Mouse (Mus musculus) limb, embryonic 14.5 days (tissue): ENCODE measurements around the gene Cntrob. TPM values are rescaled to one million over a fixed set of nuclear protein-coding genes. Genes with fewer than 3 reads are reported as not detected.

Experiments used
- ATAC-seq: fragments of 200-750 bp; cut with Nextera tagmentation; 2 replicates; pipeline ENCODE4 v1.8.0; 2017; ENCODE audit warnings: low read depth, moderate number of reproducible peaks, moderate TSS enrichment; ENCODE audit not compliant: low FRiP score
- DNase-seq: peaks from one replicate; pipeline ENCODE4 v3.0.0-alpha.2; 2015; ENCODE audit warnings: low spot score
- H3K27ac ChIP-seq: fragments of 300-500 bp; sonication (generic); replicated peaks from 2 replicates; pipeline ENCODE4 v1.5.1; 2014; ENCODE audit warnings: low read depth, mild to moderate bottlenecking, low read length, moderate library complexity, mixed read lengths
- H3K27me3 ChIP-seq: fragments of 300-500 bp; sonication (generic); 2 replicates; pipeline ENCODE4 v1.6.1; 2014; ENCODE audit warnings: low read length, mixed read lengths; ENCODE audit not compliant: control insufficient read depth, insufficient read depth
- H3K36me3 ChIP-seq: fragments of 300-500 bp; sonication (generic); 2 replicates; pipeline ENCODE4 v1.6.1; 2014; ENCODE audit warnings: mild to moderate bottlenecking, low read length, moderate library complexity, mixed read lengths; ENCODE audit not compliant: control insufficient read depth, insufficient read depth
- H3K4me1 ChIP-seq: fragments of 300-500 bp; sonication (generic); 2 replicates; pipeline ENCODE4 v1.6.1; 2014; ENCODE audit warnings: antibody characterized with exemption, low read length, mixed read lengths; ENCODE audit not compliant: control insufficient read depth, insufficient read depth
- H3K4me2 ChIP-seq: fragments of 300-500 bp; sonication (generic); replicated peaks from 2 replicates; pipeline ENCODE4 v1.6.1; 2014; ENCODE audit warnings: low read depth, mild to moderate bottlenecking, low read length, moderate library complexity; ENCODE audit not compliant: severe bottlenecking
- H3K4me3 ChIP-seq: fragments of 300-500 bp; sonication (generic); replicated peaks from 2 replicates; pipeline ENCODE4 v1.5.1; 2014; ENCODE audit warnings: low read length
- H3K9ac ChIP-seq: fragments of 300-500 bp; sonication (generic); 2 replicates; pipeline ENCODE4 v1.6.1; 2014; ENCODE audit warnings: mild to moderate bottlenecking, low read depth, low read length, moderate library complexity; ENCODE audit not compliant: severe bottlenecking
- H3K9me3 ChIP-seq: fragments of 300-500 bp; sonication (generic); 2 replicates; pipeline ENCODE4 v1.6.1; 2016; ENCODE audit warnings: low read length; ENCODE audit not compliant: control insufficient read depth
- POLR2A ChIP-seq: fragments of 200-500 bp; IDR thresholded peaks from 2 replicates; pipeline ENCODE4 v1.8.0; 2012; ENCODE audit warnings: inconsistent platforms, mild to moderate bottlenecking, moderate library complexity, borderline replicate concordance; ENCODE audit not compliant: insufficient read depth, insufficient read length; ENCODE audit errors: extremely low read depth
- WGBS: fragments of 180-500 bp; shearing (Covaris S2); extraction: QIAGEN DNeasy Blood & Tissue Kit; methylation state at CpG from one replicate; pipeline ENCODE4 v1.1.7; 2014; 5-methylcytosine and 5-hydroxymethylcytosine counted together
- polyA plus RNA-seq, 2 experiments: library from polyadenylated mRNA; depleted of rRNA in 1 of 2; stranded (reverse) in 1 of 2; unstranded in 1 of 2; fragments of >200 nt; fragmentation: Nextera tagmentation in 1 of 2; extraction: Ambion mirVana in 1 of 2; gene quantifications; 2 replicates each; pipeline versions ENCODE4 v1.2.1 to v1.2.3; 2012 to 2014

Gene Cntrob
- polyA plus RNA-seq, 2 experiments: 14.6 to 44.0 TPM

DNA sequence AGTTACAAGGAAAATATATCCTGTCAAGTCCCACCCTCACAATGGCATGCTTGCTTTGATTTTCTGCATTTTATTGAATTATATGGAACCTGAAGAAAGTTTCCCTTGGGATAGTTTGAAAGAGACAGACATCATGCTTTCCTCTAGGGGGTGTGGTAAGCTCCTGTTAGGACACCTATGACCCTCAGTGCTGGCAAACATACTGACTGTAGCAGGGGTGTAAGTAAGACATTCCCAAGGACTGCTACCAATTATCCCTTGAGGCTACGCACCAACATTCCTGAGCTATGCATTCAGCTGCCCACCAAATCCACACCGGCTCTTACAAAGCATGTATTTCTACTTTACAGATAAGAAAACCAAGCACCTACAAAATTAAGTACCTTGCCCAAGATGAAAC lies 38.9 kb upstream of the Cntrob start:
- Histone ChIP-seq H3K36me3 (peaks cover 70% of the 10 kb centered on the region), H3K4me2 (no peak overlapping the region), H3K9me3 (no peaks in the 10 kb centered on the region), H3K4me1 (peaks cover 31% of the 10 kb centered on the region), H3K27me3 (no peaks in the 10 kb centered on the region), H3K4me3 (no peak overlapping the region), H3K9ac (no peak overlapping the region), H3K27ac (no peak overlapping the region)
- no peak for ATAC-seq
- no peak for TF ChIP-seq POLR2A
- DNase-seq: peak; percentile 48
- WGBS: 41% methylated on average over 2 of the region's 2 CpGs

DNA sequence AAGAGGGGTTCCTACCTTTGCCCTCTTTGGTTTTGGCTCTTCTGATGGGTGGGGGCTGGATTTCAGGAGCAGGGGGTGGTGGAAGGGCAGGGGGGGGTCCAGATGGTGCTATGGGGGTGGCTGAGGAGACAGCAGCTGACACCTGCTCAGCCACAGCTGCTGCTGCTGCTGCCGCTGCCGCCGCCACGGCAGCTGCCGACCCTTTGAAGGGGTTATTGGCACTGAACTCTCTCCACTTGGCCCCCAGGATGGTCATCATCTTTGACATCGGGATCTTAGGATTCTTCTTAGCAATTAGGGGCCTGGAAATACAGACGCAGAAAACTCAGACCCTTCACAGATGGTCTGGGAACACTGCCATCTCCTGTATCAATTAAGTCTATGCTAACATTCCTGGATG lies 38.4 kb upstream of the Cntrob start:
- H3K4me3 ChIP-seq: no peak overlapping the region
- WGBS: 46% methylated on average over 7 of the region's 7 CpGs
- no peaks in the 10 kb centered on the region for H3K27me3 ChIP-seq
- DNase-seq (no peak), ATAC-seq (no peak)
- no peaks in the 10 kb centered on the region for H3K9me3 ChIP-seq
- peaks cover 75% of the 10 kb centered on the region for H3K36me3 ChIP-seq
- peaks cover 31% of the 10 kb centered on the region for H3K4me1 ChIP-seq
- H3K9ac ChIP-seq: no peak overlapping the region
- no peak overlapping the region for H3K4me2 ChIP-seq
- H3K27ac ChIP-seq: no peak overlapping the region
- no peak for TF ChIP-seq POLR2A

DNA sequence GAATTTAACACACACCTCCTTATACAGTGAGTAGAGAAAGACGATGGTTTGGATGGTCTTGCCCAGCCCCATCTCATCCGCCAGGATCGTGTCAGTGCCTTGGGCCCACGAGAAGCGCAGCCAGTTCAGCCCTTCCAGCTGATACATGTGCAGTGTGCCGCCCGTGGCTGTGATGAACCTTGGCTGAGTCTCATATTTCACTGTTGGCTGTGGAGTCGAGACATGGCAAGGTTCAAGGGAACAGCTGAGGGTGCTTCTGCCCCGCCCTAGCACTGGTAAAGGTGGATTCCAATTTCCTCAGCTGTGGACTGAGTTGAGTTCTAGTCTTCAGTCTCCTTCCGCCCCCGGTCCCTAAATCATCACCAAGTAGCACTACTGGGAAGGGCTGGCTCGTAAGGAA lies 34.1 kb upstream of the Cntrob start:
- peaks cover 3% of the 10 kb centered on the region; the same call in 1 of the 2 replicates for H3K4me1 ChIP-seq
- no peak overlapping the region for H3K27ac ChIP-seq
- H3K4me3 ChIP-seq: no peak overlapping the region
- peaks cover 100% of the 10 kb centered on the region for H3K36me3 ChIP-seq
- no peaks in the 10 kb centered on the region for H3K9me3 ChIP-seq
- no peak overlapping the region for H3K4me2 ChIP-seq
- H3K9ac ChIP-seq: no peak overlapping the region
- no peak for DNase-seq
- TF ChIP-seq POLR2A: no peak
- ATAC-seq: 0 out of 2 replicates have a peak, but pooled peaks have one; percentile 21
- no peaks in the 10 kb centered on the region for H3K27me3 ChIP-seq
- WGBS: 77% methylated on average over 12 of the region's 12 CpGs

DNA sequence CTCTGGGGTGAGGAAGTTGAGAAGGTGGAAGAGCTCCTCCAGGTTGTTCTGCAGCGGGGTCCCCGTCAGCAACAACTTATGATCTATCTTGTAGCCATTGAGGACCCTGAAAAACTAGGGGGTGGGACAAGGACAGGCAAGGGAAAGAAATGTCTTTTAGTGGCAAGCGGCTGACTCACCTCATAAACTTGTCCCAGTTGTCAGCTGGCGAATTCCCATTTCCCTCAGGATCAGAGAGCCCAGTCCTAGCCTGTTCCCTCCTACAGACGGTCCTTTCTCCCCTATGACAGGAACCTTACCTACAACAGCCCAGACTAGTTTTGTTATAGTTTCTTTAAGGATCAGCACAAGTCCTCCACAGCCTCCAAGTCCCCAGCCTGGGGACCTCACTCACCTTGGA lies 33.0 kb upstream of the Cntrob start:
- no peaks in the 10 kb centered on the region for H3K4me1 ChIP-seq
- H3K27me3 ChIP-seq: no peaks in the 10 kb centered on the region
- H3K9ac ChIP-seq: no peak overlapping the region
- ATAC-seq: no peak
- H3K36me3 ChIP-seq: peaks cover 100% of the 10 kb centered on the region
- H3K27ac ChIP-seq: no peak overlapping the region
- DNase-seq: no peak
- TF ChIP-seq POLR2A: no peak
- H3K9me3 ChIP-seq: no peaks in the 10 kb centered on the region
- WGBS: 70% methylated on average over 5 of the region's 5 CpGs
- H3K4me3 ChIP-seq: no peak overlapping the region
- H3K4me2 ChIP-seq: no peak overlapping the region

DNA sequence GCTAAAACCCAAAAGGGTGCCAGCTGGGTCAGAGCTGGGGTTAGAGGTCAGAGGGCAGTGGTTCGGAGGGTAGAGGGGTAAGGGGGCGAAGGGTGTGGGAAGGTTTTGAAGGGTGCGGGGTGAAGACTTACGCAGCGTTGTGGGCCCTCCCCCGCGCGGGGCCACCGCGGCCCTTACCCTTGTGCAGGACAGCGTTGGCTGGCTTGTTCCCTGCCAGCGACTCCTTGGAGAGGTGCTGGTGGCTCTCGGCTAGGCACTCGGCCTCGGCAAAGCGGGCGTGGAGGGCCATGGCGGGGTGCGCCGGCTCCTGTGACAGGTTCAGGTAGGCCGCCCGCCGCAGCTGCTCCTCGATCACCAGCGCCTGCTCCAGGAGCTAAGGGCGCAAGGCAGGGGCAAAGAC lies 22.9 kb upstream of the Cntrob start:
- ATAC-seq (no peak), DNase-seq (no peak)
- 90% methylated on average over 26 of the region's 26 CpGs for WGBS
- H3K4me2 ChIP-seq: no peak overlapping the region
- no peaks in the 10 kb centered on the region for H3K9me3 ChIP-seq
- H3K4me3 ChIP-seq: no peak overlapping the region
- no peak overlapping the region for H3K27ac ChIP-seq
- no peaks in the 10 kb centered on the region for H3K27me3 ChIP-seq
- no peaks in the 10 kb centered on the region for H3K4me1 ChIP-seq
- no peak overlapping the region for H3K9ac ChIP-seq
- TF ChIP-seq POLR2A: no peak
- peaks cover 84% of the 10 kb centered on the region for H3K36me3 ChIP-seq
